In the genomic region with DNA sequence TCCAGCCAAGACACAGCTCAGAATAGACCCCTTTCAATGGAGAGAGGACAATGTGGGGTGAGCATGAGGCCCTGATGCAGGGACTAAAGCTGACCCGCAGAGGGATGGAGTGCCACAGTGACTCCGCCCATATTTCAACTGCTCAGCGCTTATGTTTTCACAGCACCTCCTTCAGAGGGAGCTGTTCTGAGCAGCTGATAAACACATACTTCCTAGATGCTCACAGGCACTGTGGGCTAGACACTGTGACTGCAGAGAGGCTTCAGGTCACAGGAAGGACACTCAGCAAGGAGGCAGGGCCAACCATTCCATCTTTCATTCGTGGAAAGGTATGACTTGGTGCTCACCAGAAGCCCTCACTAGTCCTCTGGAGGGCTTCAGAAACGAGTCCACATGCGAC, we compare ENCODE assay signal across 10 mouse cellular contexts. TPM values are rescaled to one million over a fixed set of nuclear protein-coding genes. Genes with fewer than 3 reads are reported as not detected.
DNase-seq lines count a peak whose midpoint lies in the region; ATAC-seq lines count a peak whose summit lies in the region.
"Had no signal": no experiment of that assay in that cellular context is flagged by ENCODE, and none has a peak within 500 bp of the region (broad histone marks: within the 10 kb centered on the region; RNA-seq: fewer than 3 reads in every experiment).

No protein-coding gene starts in this region.

- H3K4me3 ChIP-seq in forebrain, embryonic 10.5 days: no peak overlapping the region
- H3K4me3 ChIP-seq in forebrain, embryonic 16.5 days (replicated peaks; ENCODE audit: low read length): no peak overlapping the region
- no peak overlapping the region for H3K4me3 ChIP-seq in midbrain, embryonic 11.5 days (ENCODE audit: low read depth, low read length)
- no peak overlapping the region for H3K4me3 ChIP-seq in midbrain, embryonic 13.5 days (replicated peaks)
- H3K4me3 ChIP-seq in limb, embryonic 10.5 days: no peak overlapping the region
- H3K4me3 ChIP-seq in stomach, embryonic 16.5 days (replicated peaks; ENCODE audit: low read length): no peak overlapping the region
- H3K4me3 ChIP-seq: lung, embryonic 15.5 days had no signal

- peak overlapping the region; percentile 27; the same call in 1 of the 2 replicates for H3K27ac ChIP-seq in forebrain, embryonic 10.5 days
- no peak overlapping the region for H3K27ac ChIP-seq in forebrain, embryonic 16.5 days (ENCODE audit: low read length)
- H3K27ac ChIP-seq in midbrain, embryonic 11.5 days (ENCODE audit: low read depth, low read length): no peak overlapping the region
- no peak overlapping the region for H3K27ac ChIP-seq in midbrain, embryonic 13.5 days
- peak overlapping the region; percentile 68 for H3K27ac ChIP-seq in limb, embryonic 10.5 days
- no peak overlapping the region for H3K27ac ChIP-seq in stomach, embryonic 16.5 days (ENCODE audit: low read length)
- H3K27ac ChIP-seq: lung, embryonic 15.5 days had no signal

- DNase-seq in forebrain, embryonic 10.5 days (ENCODE audit: extremely low spot score, low spot score): no peak
- peak; percentile 51 for DNase-seq in midbrain, embryonic 11.5 days (ENCODE audit: low spot score, missing footprints)
- DNase-seq in limb, embryonic 10.5 days (ENCODE audit: low spot score): no peak
- no peak for DNase-seq in frontal cortex, postnatal 14 days (ENCODE audit: low spot score in 2 of 2)
- no peak for DNase-seq in adrenal gland, adult (ENCODE audit: inconsistent age in 2 of 2, low spot score in 1 of 2)
- DNase-seq: B cell, adult 2 months had no signal

- ATAC-seq in forebrain, embryonic 16.5 days: no peak
- no peak for ATAC-seq in midbrain, embryonic 11.5 days (ENCODE audit: low FRiP score)
- ATAC-seq in midbrain, embryonic 13.5 days: no peak
- no peak for ATAC-seq in stomach, embryonic 16.5 days (ENCODE audit: insufficient read depth, low FRiP score)

- no peaks in the 10 kb centered on the region for H3K36me3 ChIP-seq in forebrain, embryonic 10.5 days (replicated peaks)
- H3K36me3 ChIP-seq in forebrain, embryonic 16.5 days (ENCODE audit: control insufficient read depth, insufficient read depth): no peaks in the 10 kb centered on the region
- no peaks in the 10 kb centered on the region for H3K36me3 ChIP-seq in midbrain, embryonic 11.5 days (ENCODE audit: control insufficient read depth, insufficient read depth, low read length)
- H3K36me3 ChIP-seq in midbrain, embryonic 13.5 days: 0 out of 2 replicates have a peak, but pooled peaks cover 3% of the 10 kb centered on the region
- H3K36me3 ChIP-seq in limb, embryonic 10.5 days: peaks cover 21% of the 10 kb centered on the region
- H3K36me3 ChIP-seq in stomach, embryonic 16.5 days (ENCODE audit: control insufficient read depth, insufficient read depth, low read length): no peaks in the 10 kb centered on the region; the same call in 1 of the 2 replicates
- H3K36me3 ChIP-seq: lung, embryonic 15.5 days had no signal

- no peaks in the 10 kb centered on the region for H3K9me3 ChIP-seq in forebrain, embryonic 10.5 days
- no peaks in the 10 kb centered on the region for H3K9me3 ChIP-seq in forebrain, embryonic 16.5 days (ENCODE audit: control insufficient read depth, low read length)
- no peaks in the 10 kb centered on the region for H3K9me3 ChIP-seq in midbrain, embryonic 11.5 days (ENCODE audit: control insufficient read depth, low read length)
- no peaks in the 10 kb centered on the region for H3K9me3 ChIP-seq in midbrain, embryonic 13.5 days
- no peaks in the 10 kb centered on the region for H3K9me3 ChIP-seq in limb, embryonic 10.5 days (replicated peaks)
- no peaks in the 10 kb centered on the region for H3K9me3 ChIP-seq in stomach, embryonic 16.5 days (replicated peaks; ENCODE audit: control insufficient read depth, low read length)
- H3K9me3 ChIP-seq: lung, embryonic 15.5 days had no signal

- no peak overlapping the region for H3K9ac ChIP-seq in forebrain, embryonic 16.5 days (replicated peaks; ENCODE audit: low read depth, low read length)
- no peak overlapping the region for H3K9ac ChIP-seq in midbrain, embryonic 11.5 days (ENCODE audit: low read length)
- H3K9ac ChIP-seq in midbrain, embryonic 13.5 days (replicated peaks): no peak overlapping the region
- peak overlapping the region; percentile 17; the same call in 1 of the 2 replicates for H3K9ac ChIP-seq in stomach, embryonic 16.5 days (ENCODE audit: low read length)
- H3K9ac ChIP-seq: lung, embryonic 15.5 days had no signal

- WGBS in forebrain, embryonic 10.5 days: 78% methylated on average over 6 of the region's 6 CpGs
- 70% methylated on average over 6 of the region's 6 CpGs for WGBS in forebrain, embryonic 16.5 days
- WGBS in midbrain, embryonic 11.5 days: 80% methylated on average over 6 of the region's 6 CpGs
- WGBS in midbrain, embryonic 13.5 days: 69% methylated on average over 6 of the region's 6 CpGs
- 71% methylated on average over 6 of the region's 6 CpGs for WGBS in limb, embryonic 10.5 days
- WGBS in stomach, embryonic 16.5 days: 57% methylated on average over 6 of the region's 6 CpGs

- H3K4me2 ChIP-seq in forebrain, embryonic 16.5 days (ENCODE audit: low read length): no peak overlapping the region
- no peak overlapping the region for H3K4me2 ChIP-seq in midbrain, embryonic 11.5 days
- no peak overlapping the region for H3K4me2 ChIP-seq in midbrain, embryonic 13.5 days (replicated peaks)
- no peak overlapping the region for H3K4me2 ChIP-seq in stomach, embryonic 16.5 days (ENCODE audit: low read depth, low read length)
- H3K4me2 ChIP-seq: lung, embryonic 15.5 days had no signal

- H3K4me1 ChIP-seq in forebrain, embryonic 10.5 days: peaks cover 32% of the 10 kb centered on the region
- H3K4me1 ChIP-seq in forebrain, embryonic 16.5 days (replicated peaks; ENCODE audit: control insufficient read depth, insufficient read depth, low read length): no peaks in the 10 kb centered on the region
- H3K4me1 ChIP-seq in midbrain, embryonic 11.5 days (ENCODE audit: control insufficient read depth, insufficient read depth, low read length): peaks cover 8% of the 10 kb centered on the region; the same call in 1 of the 2 replicates
- peaks cover 14% of the 10 kb centered on the region for H3K4me1 ChIP-seq in midbrain, embryonic 13.5 days (replicated peaks)
- H3K4me1 ChIP-seq in limb, embryonic 10.5 days: peaks cover 53% of the 10 kb centered on the region
- H3K4me1 ChIP-seq in stomach, embryonic 16.5 days (ENCODE audit: control insufficient read depth, insufficient read depth, low read length): peaks cover 18% of the 10 kb centered on the region

- no peaks in the 10 kb centered on the region for H3K27me3 ChIP-seq in forebrain, embryonic 10.5 days (ENCODE audit: poor library complexity, severe bottlenecking)
- no peaks in the 10 kb centered on the region for H3K27me3 ChIP-seq in forebrain, embryonic 16.5 days (replicated peaks; ENCODE audit: control insufficient read depth, insufficient read depth, low read length)
- no peaks in the 10 kb centered on the region for H3K27me3 ChIP-seq in midbrain, embryonic 11.5 days (ENCODE audit: control insufficient read depth, insufficient read depth, low read length)
- H3K27me3 ChIP-seq in midbrain, embryonic 13.5 days: no peaks in the 10 kb centered on the region
- H3K27me3 ChIP-seq in limb, embryonic 10.5 days (ENCODE audit: low read depth, poor library complexity, severe bottlenecking): no peaks in the 10 kb centered on the region
- H3K27me3 ChIP-seq in stomach, embryonic 16.5 days (ENCODE audit: control insufficient read depth, insufficient read depth, low read length): no peaks in the 10 kb centered on the region
- H3K27me3 ChIP-seq: lung, embryonic 15.5 days had no signal

RNA-seq across cellular contexts. Expression of gene Micall2, which starts 13.4 kb away (rescaled TPM):
- polyA plus RNA-seq in forebrain, embryonic 10.5 days (2016; fragmentation: Nextera tagmentation; extraction: Ambion mirVana): 5.9 and 6.9 TPM in 2 replicates
- polyA plus RNA-seq in forebrain, embryonic 16.5 days (2015; fragmentation: Nextera tagmentation; extraction: Ambion mirVana): 3.8 and 5.7 TPM in 2 replicates
- 4.3 and 4.9 TPM in 2 replicates for polyA plus RNA-seq in midbrain, embryonic 11.5 days (2014; fragmentation: Nextera tagmentation; extraction: Ambion mirVana)
- polyA plus RNA-seq in midbrain, embryonic 13.5 days (2015; fragmentation: Nextera tagmentation; extraction: Ambion mirVana): 7.5 and 8.9 TPM in 2 replicates
- polyA plus RNA-seq in limb, embryonic 10.5 days (2016; fragmentation: Nextera tagmentation; extraction: Ambion mirVana): 8.9 and 9.0 TPM in 2 replicates
- 9.3 and 9.5 TPM in 2 replicates for polyA plus RNA-seq in stomach, embryonic 16.5 days (2015; fragmentation: Nextera tagmentation; extraction: Ambion mirVana)

RNA-seq across cellular contexts. Expression of gene Ints1, which starts 52.8 kb away (rescaled TPM):
- polyA plus RNA-seq in forebrain, embryonic 10.5 days (2016; fragmentation: Nextera tagmentation; extraction: Ambion mirVana): 41.0 and 43.2 TPM in 2 replicates
- polyA plus RNA-seq in forebrain, embryonic 16.5 days (2015; fragmentation: Nextera tagmentation; extraction: Ambion mirVana): 26.7 and 32.3 TPM in 2 replicates
- polyA plus RNA-seq in midbrain, embryonic 11.5 days (2014; fragmentation: Nextera tagmentation; extraction: Ambion mirVana): 23.8 and 26.3 TPM in 2 replicates
- 24.0 and 28.9 TPM in 2 replicates for polyA plus RNA-seq in midbrain, embryonic 13.5 days (2015; fragmentation: Nextera tagmentation; extraction: Ambion mirVana)
- 42.5 and 43.7 TPM in 2 replicates for polyA plus RNA-seq in limb, embryonic 10.5 days (2016; fragmentation: Nextera tagmentation; extraction: Ambion mirVana)
- polyA plus RNA-seq in stomach, embryonic 16.5 days (2015; fragmentation: Nextera tagmentation; extraction: Ambion mirVana): 20.2 and 21.0 TPM in 2 replicates

Comparison
In these comparisons a context has a peak if more than half of its experiments do, and no peak if none do; other contexts are left out.
1. H3K27ac ChIP-seq: peak in forebrain, embryonic 10.5 days (single experiment) and limb, embryonic 10.5 days (single experiment); none in forebrain, embryonic 16.5 days (single experiment), midbrain, embryonic 11.5 days (single experiment), midbrain, embryonic 13.5 days (single experiment) and stomach, embryonic 16.5 days (single experiment).